Mouse (Mus musculus) left cerebral cortex, postnatal 25 days (tissue): ENCODE measurements around the gene Mad2l1. TPM values are rescaled to one million over a fixed set of nuclear protein-coding genes. Genes with fewer than 3 reads are reported as not detected.

Experiments
- DNase-seq, 2 experiments: peaks; one replicate each; pipeline ENCODE4 v3.0.0; 2022; ENCODE audit warnings: low spot score in 2 of 2, mixed read lengths in 1 of 2
- intact Hi-C: fragments of 180-260 bp; cut with DNase I; formaldehyde crosslinking; loops from one replicate; pipeline ENCODE4 v1.15.1; 2025
- total RNA-seq, 2 experiments: library from RNA; stranded (reverse); gene quantifications; 2 replicates each; pipeline ENCODE4 v1.2.3; 2021

The Mad2l1 gene
- total RNA-seq: 1 to 10 TPM; 8.5 to 8.9 TPM

DNA sequence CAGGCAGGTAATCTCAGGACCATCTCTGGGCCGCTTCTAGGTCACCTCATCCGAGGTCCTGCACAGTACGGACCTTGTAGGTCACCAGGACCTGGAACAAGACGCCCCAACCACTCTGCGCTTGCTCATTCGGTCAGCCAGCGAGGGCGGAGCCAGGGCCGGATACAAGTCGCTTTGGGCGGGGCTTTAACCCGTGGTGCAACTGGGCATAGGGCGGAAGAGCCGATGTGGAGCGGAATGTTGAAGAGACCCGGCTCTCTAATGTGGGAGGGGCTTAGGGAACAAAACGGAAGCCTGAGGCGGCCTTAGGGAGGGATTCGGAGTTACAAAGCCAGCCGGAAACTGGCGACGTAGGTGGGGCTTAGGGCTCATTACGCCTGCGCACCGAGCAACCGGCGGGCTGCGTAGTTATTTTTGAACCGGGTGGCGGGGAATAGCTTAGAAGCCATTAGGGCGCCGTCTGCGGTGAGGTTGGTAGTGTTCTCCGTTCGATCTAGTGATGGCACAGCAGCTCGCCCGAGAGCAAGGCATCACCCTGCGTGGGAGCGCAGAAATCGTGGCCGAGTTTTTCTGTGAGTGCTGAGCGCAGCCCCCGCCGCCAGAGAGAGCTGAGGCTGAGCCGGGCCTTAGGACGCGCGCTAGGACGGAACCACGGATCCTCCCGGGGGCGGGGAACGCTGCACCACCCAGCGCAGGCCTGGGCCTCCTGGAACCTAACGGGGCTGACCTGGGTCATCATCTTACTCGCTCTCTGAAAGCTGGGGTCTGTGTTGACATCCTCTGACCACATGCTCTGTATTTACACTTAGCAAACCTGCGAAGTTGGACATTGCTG is at the start of gene Mad2l1:
Mad2l1 (plus strand) TSS at position 363 of the 835 bp plus-strand sequence.
- DNase-seq: peak; percentile 94 to 99
- intact Hi-C loops: loop anchor here (5.0 kb wide), 1 partner anchor 632 kb away; no protein-coding TSS in a partner anchor

DNA sequence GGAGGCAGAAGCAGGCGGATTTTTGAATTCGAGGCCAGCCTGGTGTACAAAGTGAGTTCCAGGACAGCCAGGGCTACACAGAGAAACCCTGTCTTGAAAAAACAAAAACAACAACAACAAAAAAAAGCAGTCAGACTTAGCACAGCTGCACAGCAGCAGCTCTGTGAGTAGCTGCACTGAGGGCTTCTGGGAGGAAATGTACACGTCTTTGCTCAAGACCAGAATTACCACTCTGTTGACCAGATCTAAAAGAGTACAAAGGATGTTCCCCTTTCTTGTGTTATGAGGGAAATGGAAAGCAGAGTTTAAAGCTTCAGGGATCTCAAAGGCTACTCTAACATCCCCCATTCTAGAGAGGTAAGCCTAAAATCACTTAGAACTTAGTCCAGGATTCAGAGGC is 41.5 kb upstream of the Mad2l1 start:
- DNase-seq: no peak
- intact Hi-C loops: no loop called here

DNA sequence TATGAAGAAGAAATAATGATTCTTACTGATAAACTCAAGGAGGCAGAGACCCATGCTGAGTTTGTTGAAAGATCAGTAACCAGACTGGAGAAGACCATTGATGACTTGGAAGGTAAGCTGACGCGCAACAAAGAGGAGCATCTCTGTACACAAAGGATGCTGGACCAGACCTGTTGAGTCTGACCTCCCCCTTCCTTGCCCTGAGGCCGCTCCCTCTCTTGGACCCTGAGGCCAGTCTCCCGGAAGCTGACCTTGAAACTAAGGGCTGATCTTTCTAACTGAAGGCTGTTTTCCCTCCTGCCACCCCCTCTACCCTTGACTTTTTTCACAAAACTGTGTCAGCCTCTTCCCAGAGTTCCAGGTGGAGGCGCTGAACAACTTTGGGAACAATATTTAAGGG is 18.8 kb upstream of the Mad2l1 start:
- intact Hi-C loops: no loop called here
- no peak for DNase-seq

DNA sequence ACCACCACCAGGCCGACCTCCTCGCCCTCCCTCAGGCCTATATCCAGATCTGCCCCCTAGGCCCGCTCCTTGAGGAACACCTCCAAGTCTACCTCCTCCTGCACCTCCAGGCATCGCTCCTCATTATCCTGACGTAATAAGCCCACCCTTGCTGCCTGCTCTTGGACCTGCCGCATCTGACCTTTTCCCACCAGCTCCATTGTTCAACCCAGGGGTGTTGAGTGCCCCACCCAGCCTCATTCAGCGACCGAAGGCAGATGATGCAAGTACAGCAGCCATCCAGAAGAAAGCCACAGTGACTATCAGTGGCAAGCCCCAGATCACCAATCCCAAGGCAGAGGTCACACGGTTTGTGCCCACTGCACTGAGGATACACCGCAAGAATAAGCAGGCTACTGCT is 6.8 kb upstream of the Mad2l1 start:
- intact Hi-C loops: no loop called here
- no peak for DNase-seq

DNA sequence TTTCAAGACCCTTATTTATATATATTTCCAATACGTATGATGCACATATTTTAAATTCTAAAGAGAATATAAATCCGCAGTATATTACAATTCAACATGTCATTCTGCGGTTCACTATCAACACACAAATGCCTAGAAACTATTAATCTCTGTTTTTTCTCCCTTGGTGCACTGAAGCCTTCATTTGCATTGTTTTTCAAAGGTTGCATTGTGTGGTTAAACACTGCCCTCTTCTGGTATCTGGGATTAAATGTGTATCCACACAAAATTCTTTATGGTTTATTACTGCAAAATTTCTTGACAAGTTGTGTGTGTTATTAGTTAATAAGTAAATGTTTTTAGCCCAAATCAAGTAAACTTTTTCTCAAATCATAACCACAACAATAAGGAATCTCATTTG is 1.9 kb upstream of the Mad2l1 start:
- peak; percentile 16 to 64 for DNase-seq

DNA sequence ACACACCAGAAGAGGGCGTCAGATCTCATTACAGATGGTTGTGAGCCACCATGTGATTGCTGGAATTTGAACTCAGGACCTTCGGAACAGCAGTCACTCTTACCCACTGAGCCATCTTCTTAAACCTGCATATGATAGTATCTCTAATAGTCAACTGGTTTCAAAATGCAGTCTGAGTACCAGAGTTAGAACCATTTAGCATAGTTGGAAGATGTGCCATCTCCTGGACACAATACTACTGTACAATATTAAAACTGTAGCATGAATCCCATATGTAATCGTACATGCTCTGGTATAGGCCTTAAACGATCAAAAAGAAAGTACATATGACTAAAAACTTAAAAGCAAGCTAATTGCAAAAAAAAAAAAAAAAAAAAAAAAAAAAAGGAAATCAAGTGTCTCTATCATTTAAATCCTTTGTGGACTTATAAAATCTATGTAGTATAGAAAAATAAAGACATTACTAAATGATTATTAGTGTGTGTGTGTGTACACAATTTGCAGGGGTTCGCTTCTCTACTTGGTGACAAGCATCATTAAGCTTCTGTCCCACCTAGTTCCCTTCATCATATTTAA is 736 bp upstream of the Mad2l1 start:
- DNase-seq: peak in 1 of 2 experiments; percentile 6
- intact Hi-C loops: loop anchor here (5.0 kb wide), 2 partner anchors 1022 to 1407 kb away; no protein-coding TSS in a partner anchor

More for the DNA sequence above, 1.9 kb upstream of the Mad2l1 start:
- intact Hi-C loops: loop anchor here (2.0 to 5.0 kb wide), 3 partner anchors 882 to 1406 kb away; no protein-coding TSS in a partner anchor

DNA sequence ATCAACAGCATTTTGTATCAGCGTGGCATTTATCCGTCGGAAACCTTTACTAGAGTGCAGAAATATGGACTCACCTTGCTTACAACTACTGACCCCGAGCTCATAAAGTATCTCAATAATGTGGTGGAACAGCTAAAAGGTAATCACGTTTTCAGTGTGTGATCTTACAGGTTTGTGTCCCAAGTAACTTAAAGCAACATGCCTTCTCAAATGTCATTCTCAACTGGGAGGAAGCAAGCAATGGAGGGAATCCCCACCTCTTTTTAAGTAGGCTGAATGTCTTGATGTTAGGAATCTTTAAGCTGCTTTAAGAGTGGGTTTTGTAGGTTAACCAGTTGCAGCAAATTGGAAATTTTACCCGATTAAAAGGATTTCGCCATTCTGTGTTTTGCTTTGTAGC is 776 bp downstream of the Mad2l1 start:
- DNase-seq: no peak
- intact Hi-C loops: loop anchor here (5.0 kb wide), 1 partner anchor 631 kb away; no protein-coding TSS in a partner anchor

- intact Hi-C loops: no loop called here
- DNase-seq: no peak
Observed at GRCm38 (mm10) chr6:66559996-66560395, 24.8 kb downstream of the Mad2l1 start, which contains the start of gene Vmn1r32. Vmn1r32 (minus strand) TSS chr6:66560096.

- DNase-seq: no peak
- intact Hi-C loops: no loop called here
Observed at GRCm38 (mm10) chr6:66595804-66596203, 60.6 kb downstream of the Mad2l1 start.

Other genes starting within 250 kb of the Mad2l1 start
- not detected for gene Vmn1r32, start 24.7 kb downstream of the Mad2l1 start, total RNA-seq
- gene Vmn1r33, start 82.9 kb downstream of the Mad2l1 start, total RNA-seq: not detected
- not detected for gene Vmn1r34, start 108.5 kb downstream of the Mad2l1 start, total RNA-seq
- not detected for gene Vmn1r35, start 150.5 kb downstream of the Mad2l1 start, total RNA-seq
- gene Vmn1r36, start 183.8 kb downstream of the Mad2l1 start, total RNA-seq: not detected
- not detected for gene Vmn1r37, start 194.0 kb downstream of the Mad2l1 start, total RNA-seq
- not detected for gene Vmn1r38, start 247.2 kb downstream of the Mad2l1 start, total RNA-seq